Mouse (Mus musculus): ENCODE data around the gene Atp11a. TPM values are rescaled to one million over a fixed set of nuclear protein-coding genes. Genes with fewer than 3 reads are reported as not detected.

The Atp11a gene
- total and polyA plus RNA-seq, 3 experiments, result 20.9 to 39.7 TPM; not detected in 1

GRCm38 (mm10) chr8:12755312-12755711 lies 1.5 kb upstream of the Atp11a start:
- no peaks in the 10 kb centered on the region for H3K9me3 ChIP-seq (replicated peaks; ENCODE audit: insufficient read depth, low read length)
- no peak overlapping the region for H3K4me3 ChIP-seq (ENCODE audit: control insufficient read depth in 1 of 2, insufficient read depth in 1 of 2, low read depth in 2 of 2, low read length in 2 of 2)
- peaks cover 0 to 14% of the 10 kb centered on the region in 2 experiments; a peak in 2 of 4 replicates for H3K27me3 ChIP-seq (ENCODE audit: control insufficient read depth in 1 of 2, insufficient read depth in 2 of 2, low read length in 2 of 2)
- TF ChIP-seq MEF2A (IDR thresholded peaks at IDR 0.05; ENCODE audit: extremely low read depth, insufficient replicate concordance, low read depth, low read length, poor library complexity, severe bottlenecking) (no peak), TBP (IDR thresholded peaks at IDR 0.05; ENCODE audit: low read depth, low read length) (0 out of 2 replicates have a peak, but pooled peaks have one; percentile 22), POLR2AphosphoS5 (IDR thresholded peaks at IDR 0.05; ENCODE audit: borderline replicate concordance, low read depth, low read length) (no peak), USF2 (IDR thresholded peaks at IDR 0.05; ENCODE audit: borderline replicate concordance in 1 of 2, insufficient read depth in 1 of 2, low read depth in 1 of 2, low read length in 2 of 2) (no peak), RAD21 (IDR thresholded peaks at IDR 0.05; ENCODE audit: low read depth, low read length) (peak; percentile 37), ZMIZ1 (IDR thresholded peaks at IDR 0.05; ENCODE audit: low read depth, low read length) (no peak), RCOR1 (IDR thresholded peaks at IDR 0.05; ENCODE audit: low read depth, low read length) (no peak), SMC3 (IDR thresholded peaks at IDR 0.05; ENCODE audit: low read depth, low read length) (peak; percentile 37), GABPA (IDR thresholded peaks at IDR 0.05; ENCODE audit: low read depth, low read length) (no peak), USF1 (IDR thresholded peaks at IDR 0.05; ENCODE audit: low read depth, low read length) (no peak), CTCF (IDR thresholded peaks at IDR 0.05 in 2 of 3, conservative IDR thresholded peaks at IDR 0.05 in 1 of 3; ENCODE audit: control insufficient read depth in 1 of 3, insufficient read depth in 1 of 3, low read depth in 2 of 3, low read length in 3 of 3, poor library complexity in 1 of 3, severe bottlenecking in 1 of 3) (peak; percentile 25 to 53 (median 40); a peak in 5 of 6 replicates), POLR2AphosphoS2 (IDR thresholded peaks at IDR 0.05; ENCODE audit: low read length) (no peak), TCF12 (IDR thresholded peaks at IDR 0.05; ENCODE audit: low read depth, low read length) (no peak), MXI1 (IDR thresholded peaks at IDR 0.05; ENCODE audit: low read depth, low read length) (no peak), ELF1 (IDR thresholded peaks at IDR 0.05; ENCODE audit: low read depth, low read length) (no peak), KAT2A (conservative IDR thresholded peaks at IDR 0.05; ENCODE audit: low read depth, low read length) (no peak), TAL1 (IDR thresholded peaks at IDR 0.05; ENCODE audit: low read length) (no peak), MYB (IDR thresholded peaks at IDR 0.05; ENCODE audit: low read depth, low read length) (no peak)
- H3K27ac ChIP-seq (ENCODE audit: control insufficient read depth, low read depth, low read length), result no peak overlapping the region
- peak; percentile 74 for DNase-seq (ENCODE audit: low read depth, low spot score)
- no peak overlapping the region for H3K9ac ChIP-seq (ENCODE audit: control insufficient read depth, low read depth, low read length, poor library complexity, severe bottlenecking)
- H3K79me2 ChIP-seq (ENCODE audit: control insufficient read depth, insufficient read depth, low read length, poor library complexity), result peaks cover 8% of the 10 kb centered on the region
- H3K36me3 ChIP-seq (ENCODE audit: control insufficient read depth in 1 of 2, insufficient read depth in 2 of 2, low read length in 2 of 2), result peaks cover 0 to 11% of the 10 kb centered on the region in 2 experiments; a peak in 2 of 4 replicates
- H3K4me1 ChIP-seq (ENCODE audit: control insufficient read depth in 1 of 2, insufficient read depth in 2 of 2, low read length in 2 of 2), result peaks cover 5 to 20% of the 10 kb centered on the region in 2 experiments

GRCm38 (mm10) chr8:12755826-12756225 lies 988 bp upstream of the Atp11a start:
- no peak overlapping the region for H3K4me3 ChIP-seq (ENCODE audit: control insufficient read depth in 1 of 2, insufficient read depth in 1 of 2, low read depth in 2 of 2, low read length in 2 of 2)
- 0 out of 4 replicates have a peak, but pooled peaks of 1 of the 2 experiments have one; percentile 23 for TF ChIP-seq POLR2A (IDR thresholded peaks at IDR 0.05; ENCODE audit: control insufficient read depth in 1 of 2, insufficient read depth in 1 of 2, low read depth in 1 of 2, low read length in 2 of 2, poor library complexity in 1 of 2)
- no peak for TF ChIP-seq ELF1 (IDR thresholded peaks at IDR 0.05; ENCODE audit: low read depth, low read length)
- H3K79me2 ChIP-seq (ENCODE audit: control insufficient read depth, insufficient read depth, low read length, poor library complexity), result peaks cover 8% of the 10 kb centered on the region
- H3K4me1 ChIP-seq (ENCODE audit: control insufficient read depth in 1 of 2, insufficient read depth in 2 of 2, low read length in 2 of 2), result peaks cover 5 to 20% of the 10 kb centered on the region in 2 experiments
- H3K9me3 ChIP-seq (replicated peaks; ENCODE audit: insufficient read depth, low read length), result no peaks in the 10 kb centered on the region
- DNase-seq (ENCODE audit: low read depth, low spot score), result no peak
- H3K27me3 ChIP-seq (ENCODE audit: control insufficient read depth in 1 of 2, insufficient read depth in 2 of 2, low read length in 2 of 2), result peaks cover 0 to 11% of the 10 kb centered on the region in 2 experiments; a peak in 2 of 4 replicates
- H3K27ac ChIP-seq (ENCODE audit: control insufficient read depth, low read depth, low read length), result peak overlapping the region; percentile 63
- H3K36me3 ChIP-seq (ENCODE audit: control insufficient read depth in 1 of 2, insufficient read depth in 2 of 2, low read length in 2 of 2), result peaks cover 2 to 11% of the 10 kb centered on the region in 2 experiments; a peak in 3 of 4 replicates
- H3K9ac ChIP-seq (ENCODE audit: control insufficient read depth, low read depth, low read length, poor library complexity, severe bottlenecking), result no peak overlapping the region
